Mouse (Mus musculus) midbrain, embryonic 16.5 days (tissue): ENCODE data around the gene Nipal3. TPM values are rescaled to one million over a fixed set of nuclear protein-coding genes. Genes with fewer than 3 reads are reported as not detected.
A peak's percentile ranks its signal among the peaks of the same experiment; 100 is the strongest.

Source experiments
- ATAC-seq: fragments of 200-750 bp; cut with Nextera tagmentation; 2 replicates; pipeline ENCODE4 v1.8.0; 2017; ENCODE audit warnings: moderate TSS enrichment
- H3K27ac ChIP-seq: fragments of 300-500 bp; sonication (generic); 2 replicates; pipeline ENCODE4 v1.5.1; 2014; ENCODE audit warnings: mild to moderate bottlenecking, low read length, mixed read lengths
- H3K27me3 ChIP-seq: fragments of 300-500 bp; sonication (generic); 2 replicates; pipeline ENCODE4 v1.6.1; 2014; ENCODE audit warnings: low read depth, low read length, mixed read lengths; ENCODE audit not compliant: control insufficient read depth, insufficient read depth
- H3K36me3 ChIP-seq: fragments of 300-500 bp; sonication (generic); 2 replicates; pipeline ENCODE4 v1.6.1; 2014; ENCODE audit warnings: mild to moderate bottlenecking, low read length, moderate library complexity, mixed read lengths; ENCODE audit not compliant: control insufficient read depth, insufficient read depth
- H3K4me1 ChIP-seq: fragments of 300-500 bp; sonication (generic); 2 replicates; pipeline ENCODE4 v1.6.1; 2014; ENCODE audit warnings: mild to moderate bottlenecking, low read length, mixed read lengths; ENCODE audit not compliant: control insufficient read depth, insufficient read depth
- H3K4me2 ChIP-seq: fragments of 300-500 bp; sonication (generic); 2 replicates; pipeline ENCODE4 v1.6.1; 2014; ENCODE audit warnings: mild to moderate bottlenecking, low read length, mixed read lengths
- H3K4me3 ChIP-seq: fragments of 300-500 bp; sonication (generic); 2 replicates; pipeline ENCODE4 v1.5.1; 2014; ENCODE audit warnings: low read depth, mild to moderate bottlenecking, low read length, moderate library complexity, mixed read lengths
- H3K9ac ChIP-seq: fragments of 300-500 bp; sonication (generic); 2 replicates; pipeline ENCODE4 v1.6.1; 2014; ENCODE audit warnings: low read depth, low read length, mixed read lengths
- H3K9me3 ChIP-seq: fragments of 300-500 bp; sonication (generic); replicated peaks from 2 replicates; pipeline ENCODE4 v1.6.1; 2014; ENCODE audit warnings: mild to moderate bottlenecking, low read length, mixed read lengths; ENCODE audit not compliant: control insufficient read depth, poor library complexity, severe bottlenecking
- WGBS: fragments of 180-500 bp; shearing (Covaris S2); extraction: QIAGEN DNeasy Blood & Tissue Kit; methylation state at CpG from one replicate; pipeline ENCODE4 v1.1.7; 2014; 5-methylcytosine and 5-hydroxymethylcytosine counted together
- microRNA counts: library from miRNA; unstranded; fragments of <30 nt; microRNA quantifications from one replicate; lab custom pipeline; 2016
- microRNA-seq: library from miRNA; unstranded; fragments of <30 nt; microRNA quantifications from one replicate; pipeline ENCODE4, GENCODE M21; 2017
- polyA plus RNA-seq: library from polyadenylated mRNA; unstranded; fragments of >200 nt; fragmentation: Nextera tagmentation; extraction: Ambion mirVana; gene quantifications from 2 replicates; pipeline ENCODE4 v1.2.1, GENCODE M21; 2015

The Nipal3 gene
- polyA plus RNA-seq, 1 experiment from 2014 or later: 10.8 TPM

GRCm38 (mm10) chr4:135397551-135397950 lies 97.3 kb downstream of the Nipal3 start:
- 5% methylated on average over 16 of the region's 16 CpGs for WGBS
- Histone ChIP-seq H3K4me1 (peaks cover 2% of the 10 kb centered on the region; the same call in 1 of the 2 replicates), H3K9ac (peak overlapping the region; percentile 49; the same call in 1 of the 2 replicates), H3K27me3 (peaks cover 30% of the 10 kb centered on the region), H3K4me3 (peak overlapping the region; percentile 32), H3K4me2 (peak overlapping the region; percentile 56), H3K9me3 (no peaks in the 10 kb centered on the region), H3K36me3 (no peaks in the 10 kb centered on the region), H3K27ac (no peak overlapping the region)
- no peak for ATAC-seq

- no peak for ATAC-seq
- 86% methylated on average over 5 of the region's 5 CpGs for WGBS
Measured at GRCm38 (mm10) chr4:135396303-135396702, 98.5 kb downstream of the Nipal3 start.

More at GRCm38 (mm10) chr4:135396303-135396702, 98.5 kb downstream of the Nipal3 start:
- Histone ChIP-seq H3K27ac (no peak overlapping the region), H3K4me3 (no peak overlapping the region), H3K9me3 (no peaks in the 10 kb centered on the region), H3K4me2 (no peak overlapping the region), H3K36me3 (no peaks in the 10 kb centered on the region), H3K9ac (no peak overlapping the region), H3K4me1 (peaks cover 2% of the 10 kb centered on the region; the same call in 1 of the 2 replicates), H3K27me3 (peaks cover 30% of the 10 kb centered on the region)

MicroRNAs encoded within 50 kb of the gene (microRNA counts, 519-probe panel; counts per million panel counts)
- microRNA mmu-miR-700 (lab: Ali Mortazavi, UCI): 1,660 counts per million, percentile 32 among the panel's probes with 10 or more counts

Small RNA genes within 50 kb of the gene (microRNA-seq; reads per million reads assigned to microRNA genes)
- not detected for gene Gm25317
- 449 reads per million, percentile 71 among the genes with 10 or more reads in this experiment for gene Mir700

Other genes starting within 250 kb of the Nipal3 start
- 49.2 and 55.6 TPM in 2 replicates for gene Clic4, start 222.2 kb downstream of the Nipal3 start, polyA plus RNA-seq
- gene Srrm1, start 141.7 kb downstream of the Nipal3 start, polyA plus RNA-seq: 172 and 196 TPM in 2 replicates
- 0.71 and 0.83 TPM in 2 replicates for gene Ncmap, start 96.8 kb downstream of the Nipal3 start, polyA plus RNA-seq
- 58.3 and 59.1 TPM in 2 replicates for gene Rcan3, start 61.2 kb downstream of the Nipal3 start, polyA plus RNA-seq
- gene Stpg1, start 248 bp downstream of the Nipal3 start, polyA plus RNA-seq: 0.20 and 1.1 TPM in 2 replicates
- gene Grhl3, start 78.6 kb upstream of the Nipal3 start, polyA plus RNA-seq: 0.87 and 1.5 TPM in 2 replicates
- 0.20 and 0.31 TPM in 2 replicates for gene Ifnlr1, start 191.2 kb upstream of the Nipal3 start, polyA plus RNA-seq
- not detected in 2 replicates for gene Il22ra1, start 233.1 kb upstream of the Nipal3 start, polyA plus RNA-seq